Mouse (Mus musculus): Measurements from ENCODE around the gene Bhlha9.

DNA sequence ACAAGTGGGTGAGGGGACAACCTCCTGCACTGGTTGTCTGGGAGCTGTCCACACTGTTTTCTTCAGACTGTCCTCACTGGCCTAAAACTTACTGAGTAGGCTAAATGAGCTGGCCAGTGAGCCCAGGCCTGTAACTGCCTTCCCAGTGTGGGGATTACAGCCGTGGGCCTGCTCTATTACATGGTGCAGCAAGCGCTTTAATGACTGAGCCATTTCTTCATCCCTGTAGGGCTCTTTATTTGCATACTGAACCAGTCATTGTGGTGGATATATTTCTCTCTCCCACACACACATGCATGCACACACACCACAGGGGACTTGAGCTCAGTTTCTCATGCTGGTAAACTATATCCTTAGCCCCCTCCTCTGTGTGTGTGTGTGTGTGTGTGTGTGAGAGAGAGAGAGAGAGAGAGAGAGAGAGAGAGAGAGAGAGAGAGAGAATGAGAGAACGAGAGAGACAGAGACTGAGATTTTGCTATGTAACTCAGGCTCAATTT lies 19.4 kb upstream of the Bhlha9 start:
- TF ChIP-seq CTCF (IDR thresholded peaks at IDR 0.05) = no peak
- TF ChIP-seq EP300 (IDR thresholded peaks at IDR 0.05) = no peak
